28 mouse cellular contexts compared by ENCODE assay signal in the genomic region with DNA sequence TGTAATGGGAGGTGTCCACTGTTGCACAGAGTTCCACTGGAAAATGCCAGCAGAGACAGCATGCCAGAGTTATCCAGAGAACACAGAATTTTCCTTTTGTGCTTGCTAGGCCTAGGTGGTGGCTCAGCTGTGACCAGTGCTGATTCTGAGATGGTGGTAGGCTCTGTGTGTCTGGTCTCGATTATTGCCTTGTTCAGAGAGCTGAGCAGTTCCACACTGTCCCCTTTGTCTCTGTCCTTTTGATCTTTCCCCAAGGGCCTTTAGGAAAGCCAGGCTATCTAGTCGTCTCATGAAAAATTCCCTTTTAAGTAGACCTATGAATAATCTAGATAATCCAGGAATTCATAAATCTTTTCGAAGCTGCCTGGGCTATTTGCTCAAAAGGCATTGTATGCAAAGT. TPM values are rescaled to one million over a fixed set of nuclear protein-coding genes. Genes with fewer than 3 reads are reported as not detected.
DNase-seq lines count a peak whose midpoint lies in the region; ATAC-seq lines count a peak whose summit lies in the region.
"Had no signal": no experiment of that assay in that cellular context is flagged by ENCODE, and none has a peak within 500 bp of the region (broad histone marks: within the 10 kb centered on the region; RNA-seq: fewer than 3 reads in every experiment).

No protein-coding gene starts in this region.

- no peaks in the 10 kb centered on the region for H3K9me3 ChIP-seq in midbrain, embryonic 11.5 days (ENCODE audit: control insufficient read depth, low read length)
- no peaks in the 10 kb centered on the region for H3K9me3 ChIP-seq in midbrain, embryonic 16.5 days (replicated peaks; ENCODE audit: control insufficient read depth, low read length, poor library complexity, severe bottlenecking)
- H3K9me3 ChIP-seq in midbrain, embryonic 15.5 days = no peaks in the 10 kb centered on the region
- H3K9me3 ChIP-seq: embryonic facial prominence, embryonic 10.5 days; embryonic facial prominence, embryonic 13.5 days; forebrain, embryonic 12.5 days; forebrain, embryonic 15.5 days; heart, embryonic 10.5 days; heart, embryonic 13.5 days; hindbrain, embryonic 12.5 days had no signal

- no peaks in the 10 kb centered on the region for H3K36me3 ChIP-seq in midbrain, embryonic 11.5 days (ENCODE audit: control insufficient read depth, insufficient read depth, low read length)
- H3K36me3 ChIP-seq in midbrain, embryonic 16.5 days (ENCODE audit: control insufficient read depth, insufficient read depth, low read length) = no peaks in the 10 kb centered on the region
- H3K36me3 ChIP-seq in midbrain, embryonic 15.5 days (replicated peaks) = no peaks in the 10 kb centered on the region
- H3K36me3 ChIP-seq: embryonic facial prominence, embryonic 10.5 days; embryonic facial prominence, embryonic 13.5 days; forebrain, embryonic 12.5 days; forebrain, embryonic 15.5 days; heart, embryonic 10.5 days; heart, embryonic 13.5 days; hindbrain, embryonic 12.5 days had no signal

- 38% methylated on average over 3 of the region's 3 CpGs for WGBS in midbrain, embryonic 11.5 days
- 28% methylated on average over 3 of the region's 3 CpGs for WGBS in midbrain, embryonic 16.5 days
- WGBS in midbrain, embryonic 15.5 days = 39% methylated on average over 3 of the region's 3 CpGs

- DNase-seq in embryo, embryonic 10 days (ENCODE audit: low spot score) = peak; percentile 8
- DNase-seq in embryo, embryonic 9.5 days (ENCODE audit: extremely low spot score) = no peak
- no peak for DNase-seq in midbrain, embryonic 11.5 days (ENCODE audit: low spot score, missing footprints)
- peak; percentile 26 for DNase-seq in Muller cell, postnatal 12 days (ENCODE audit: inconsistent ontology term)
- no peak for DNase-seq in frontal cortex, postnatal 14 days (ENCODE audit: low spot score in 2 of 2)
- DNase-seq: adrenal gland, postnatal 10 days; adrenal gland, postnatal 36 days; cerebellum, adult 11 months; cerebellum, adult 2 months; cerebellum, adult 9-11 months; cerebellum, postnatal 25 days; gastrocnemius, postnatal 10 days; gastrocnemius, postnatal 36 days; heart, adult 2 months; heart, postnatal 14 days; heart, postnatal 4 days had no signal

- no peak overlapping the region for H3K4me2 ChIP-seq in midbrain, embryonic 11.5 days
- H3K4me2 ChIP-seq in midbrain, embryonic 16.5 days (ENCODE audit: low read length) = no peak overlapping the region
- no peak overlapping the region for H3K4me2 ChIP-seq in midbrain, embryonic 15.5 days
- H3K4me2 ChIP-seq: embryonic facial prominence, embryonic 13.5 days; forebrain, embryonic 12.5 days; forebrain, embryonic 15.5 days; heart, embryonic 13.5 days; hindbrain, embryonic 12.5 days had no signal

- peak; percentile 70; the same call in 1 of the 2 replicates for ATAC-seq in midbrain, embryonic 11.5 days (ENCODE audit: low FRiP score)
- ATAC-seq in midbrain, embryonic 16.5 days = no peak; the same call in 1 of the 2 replicates
- peak; percentile 79 for ATAC-seq in midbrain, embryonic 15.5 days (replicated peaks)
- ATAC-seq: forebrain, embryonic 15.5 days; hindbrain, embryonic 16.5 days; Patski had no signal

- H3K27me3 ChIP-seq in midbrain, embryonic 11.5 days (ENCODE audit: control insufficient read depth, insufficient read depth, low read length) = peaks cover 16% of the 10 kb centered on the region
- H3K27me3 ChIP-seq in midbrain, embryonic 16.5 days (ENCODE audit: control insufficient read depth, insufficient read depth, low read depth, low read length) = peaks cover 10% of the 10 kb centered on the region
- peaks cover 14% of the 10 kb centered on the region; the same call in 1 of the 2 replicates for H3K27me3 ChIP-seq in midbrain, embryonic 15.5 days (replicated peaks)
- H3K27me3 ChIP-seq: forebrain, embryonic 15.5 days; Patski had no signal

- no peaks in the 10 kb centered on the region for H3K4me1 ChIP-seq in midbrain, embryonic 11.5 days (ENCODE audit: control insufficient read depth, insufficient read depth, low read length)
- no peaks in the 10 kb centered on the region for H3K4me1 ChIP-seq in midbrain, embryonic 16.5 days (ENCODE audit: control insufficient read depth, insufficient read depth, low read length)
- H3K4me1 ChIP-seq in midbrain, embryonic 15.5 days = no peaks in the 10 kb centered on the region
- H3K4me1 ChIP-seq: embryonic facial prominence, embryonic 13.5 days; forebrain, embryonic 15.5 days had no signal

- no peak overlapping the region; the same call in 1 of the 2 replicates for H3K27ac ChIP-seq in midbrain, embryonic 11.5 days (ENCODE audit: low read depth, low read length)
- H3K27ac ChIP-seq in midbrain, embryonic 16.5 days (ENCODE audit: low read length) = no peak overlapping the region
- no peak overlapping the region for H3K27ac ChIP-seq in midbrain, embryonic 15.5 days
- H3K27ac ChIP-seq: embryonic facial prominence, embryonic 10.5 days; embryonic facial prominence, embryonic 13.5 days; forebrain, embryonic 12.5 days; forebrain, embryonic 15.5 days; heart, adult 2 months; heart, embryonic 10.5 days; heart, embryonic 13.5 days; hindbrain, embryonic 12.5 days had no signal

- no peak overlapping the region for H3K4me3 ChIP-seq in midbrain, embryonic 11.5 days (ENCODE audit: low read depth, low read length)
- no peak overlapping the region for H3K4me3 ChIP-seq in midbrain, embryonic 16.5 days (ENCODE audit: low read depth, low read length)
- H3K4me3 ChIP-seq in midbrain, embryonic 15.5 days = no peak overlapping the region
- H3K4me3 ChIP-seq: embryonic facial prominence, embryonic 10.5 days; embryonic facial prominence, embryonic 13.5 days; erythroblast, embryonic 14.5 days; forebrain, embryonic 12.5 days; forebrain, embryonic 15.5 days; heart, adult 2 months; heart, embryonic 10.5 days; heart, embryonic 13.5 days; hindbrain, embryonic 12.5 days had no signal

- H3K9ac ChIP-seq in midbrain, embryonic 11.5 days (ENCODE audit: low read length) = no peak overlapping the region
- no peak overlapping the region for H3K9ac ChIP-seq in midbrain, embryonic 16.5 days (ENCODE audit: low read depth, low read length)
- H3K9ac ChIP-seq in midbrain, embryonic 15.5 days = no peak overlapping the region
- H3K9ac ChIP-seq: embryonic facial prominence, embryonic 13.5 days; forebrain, embryonic 12.5 days; forebrain, embryonic 15.5 days; heart, embryonic 13.5 days; hindbrain, embryonic 12.5 days had no signal

RNA-seq across cellular contexts. Expression of a gene that starts 47.3 kb away (rescaled TPM):
- polyA plus RNA-seq in midbrain, embryonic 11.5 days (2014; fragmentation: Nextera tagmentation; extraction: Ambion mirVana) = 4.9 and 6.0 TPM in 2 replicates
- polyA plus RNA-seq in midbrain, embryonic 16.5 days (2015; fragmentation: Nextera tagmentation; extraction: Ambion mirVana) = 2.1 and 3.3 TPM in 2 replicates
- polyA plus RNA-seq in midbrain, embryonic 15.5 days (2015; fragmentation: Nextera tagmentation; extraction: Ambion mirVana) = 4.0 and 4.7 TPM in 2 replicates
- polyA plus RNA-seq: erythroblast, embryonic 14.5 days had no signal

Comparison
In these comparisons a context has a peak if more than half of its experiments do, and no peak if none do; other contexts are left out.
1. DNase-seq: peak in embryo, embryonic 10 days (single experiment) and Muller cell, postnatal 12 days (single experiment); none in embryo, embryonic 9.5 days (single experiment), midbrain, embryonic 11.5 days (single experiment) and frontal cortex, postnatal 14 days (0 of 2).